Mouse (Mus musculus) hindbrain, embryonic 15.5 days (tissue): Measurements from ENCODE around the gene Srsf7. TPM values are rescaled to one million over a fixed set of nuclear protein-coding genes. Genes with fewer than 3 reads are reported as not detected.

Experiments used
- ATAC-seq: fragments of 200-750 bp; cut with Nextera tagmentation; 2 replicates; pipeline ENCODE4 v1.8.0; 2017; ENCODE audit warnings: low read depth, moderate number of reproducible peaks, moderate TSS enrichment; ENCODE audit not compliant: low FRiP score
- H3K27ac ChIP-seq: fragments of 300-500 bp; sonication (generic); replicated peaks from 2 replicates; pipeline ENCODE4 v1.5.1; 2015; ENCODE audit warnings: mild to moderate bottlenecking, inconsistent platforms
- H3K27me3 ChIP-seq: fragments of 300-500 bp; sonication (generic); 2 replicates; pipeline ENCODE4 v1.6.1; 2015; ENCODE audit warnings: control low read depth, inconsistent platforms
- H3K36me3 ChIP-seq: fragments of 300-500 bp; sonication (generic); 2 replicates; pipeline ENCODE4 v1.6.1; 2015; ENCODE audit warnings: control low read depth, inconsistent platforms
- H3K4me1 ChIP-seq: fragments of 300-500 bp; sonication (generic); replicated peaks from 2 replicates; pipeline ENCODE4 v1.6.1; 2015; ENCODE audit warnings: control low read depth, inconsistent platforms
- H3K4me2 ChIP-seq: fragments of 300-500 bp; sonication (generic); 2 replicates; pipeline ENCODE4 v1.6.1; 2015; ENCODE audit warnings: moderate library complexity, mild to moderate bottlenecking, inconsistent platforms
- H3K4me3 ChIP-seq: fragments of 300-500 bp; sonication (generic); 2 replicates; pipeline ENCODE4 v1.5.1; 2015; ENCODE audit warnings: mild to moderate bottlenecking, inconsistent platforms
- H3K9ac ChIP-seq: fragments of 300-500 bp; sonication (generic); 2 replicates; pipeline ENCODE4 v1.6.1; 2015; ENCODE audit warnings: inconsistent platforms
- H3K9me3 ChIP-seq: fragments of 300-500 bp; sonication (generic); 2 replicates; pipeline ENCODE4 v1.6.1; 2016; ENCODE audit warnings: control low read depth, inconsistent platforms
- WGBS: fragments of 180-500 bp; shearing (Covaris S2); methylation state at CpG from one replicate; pipeline ENCODE4 v1.1.7; 2015; 5-methylcytosine and 5-hydroxymethylcytosine counted together
- polyA plus RNA-seq: library from polyadenylated mRNA; unstranded; fragments of >200 nt; fragmentation: Nextera tagmentation; extraction: Ambion mirVana; gene quantifications from 2 replicates; pipeline ENCODE4 v1.2.1, GENCODE M21; 2015

Gene Srsf7
- 372 and 395 TPM in 2 replicates for polyA plus RNA-seq

GRCm38 (mm10) chr17:80206671-80207581 lies at the start of gene Srsf7, which contains the start of gene Ttc39d:
Gene Srsf7 (minus strand): TSS chr17:80207307.
Gene Ttc39d (plus strand): TSS chr17:80207460.
- peaks cover 14% of the 10 kb centered on the region for H3K4me1 ChIP-seq
- under 1% methylated on average over 84 of the region's 95 CpGs for WGBS

GRCm38 (mm10) chr17:80255208-80255607 lies 48.1 kb upstream of the Srsf7 start:
- 72% methylated on average over 13 of the region's 13 CpGs for WGBS
- no peak for ATAC-seq

More at GRCm38 (mm10) chr17:80206671-80207581, at the start of gene Srsf7, which contains the start of gene Ttc39d:
- peak within 1 kb of the TSS; percentile 94 for H3K4me2 ChIP-seq
- peak within 1 kb of the TSS; percentile 96 for H3K4me3 ChIP-seq
- peak within 1 kb of the TSS; percentile 97 for H3K27ac ChIP-seq
- peaks cover 25% of the 10 kb centered on the region for H3K36me3 ChIP-seq
- ATAC-seq = peak; percentile 95
- H3K27me3 ChIP-seq = no peaks in the 10 kb centered on the region
- H3K9me3 ChIP-seq = no peaks in the 10 kb centered on the region
- peak within 1 kb of the TSS; percentile 81 for H3K9ac ChIP-seq

GRCm38 (mm10) chr17:80254421-80254820 lies 47.3 kb upstream of the Srsf7 start:
- no peaks in the 10 kb centered on the region for H3K4me1 ChIP-seq
- no peak for ATAC-seq

More at GRCm38 (mm10) chr17:80255208-80255607, 48.1 kb upstream of the Srsf7 start:
- no peak overlapping the region for H3K27ac ChIP-seq
- peaks cover 96% of the 10 kb centered on the region for H3K36me3 ChIP-seq
- no peak overlapping the region for H3K4me2 ChIP-seq
- no peaks in the 10 kb centered on the region for H3K4me1 ChIP-seq
- no peaks in the 10 kb centered on the region for H3K9me3 ChIP-seq
- H3K9ac ChIP-seq = no peak overlapping the region
- no peak overlapping the region for H3K4me3 ChIP-seq
- no peaks in the 10 kb centered on the region for H3K27me3 ChIP-seq

GRCm38 (mm10) chr17:80252757-80253525 lies 45.8 kb upstream of the Srsf7 start:
- Histone ChIP-seq H3K4me2 (no peak overlapping the region), H3K27ac (no peak overlapping the region), H3K4me1 (no peaks in the 10 kb centered on the region), H3K4me3 (no peak overlapping the region), H3K27me3 (no peaks in the 10 kb centered on the region), H3K9me3 (no peaks in the 10 kb centered on the region), H3K9ac (no peak overlapping the region), H3K36me3 (peaks cover 96% of the 10 kb centered on the region)
- ATAC-seq = no peak
- 74% methylated on average over 13 of the region's 13 CpGs for WGBS

More at GRCm38 (mm10) chr17:80254421-80254820, 47.3 kb upstream of the Srsf7 start:
- Histone ChIP-seq H3K4me3 (no peak overlapping the region), H3K27me3 (no peaks in the 10 kb centered on the region), H3K4me2 (no peak overlapping the region), H3K9ac (no peak overlapping the region), H3K27ac (no peak overlapping the region), H3K9me3 (no peaks in the 10 kb centered on the region), H3K36me3 (peaks cover 96% of the 10 kb centered on the region)
- WGBS = 96% methylated on average over 5 of the region's 5 CpGs

GRCm38 (mm10) chr17:80243116-80243515 lies 36.0 kb upstream of the Srsf7 start:
- no peak overlapping the region for H3K4me2 ChIP-seq
- no peak for ATAC-seq
- no peak overlapping the region for H3K9ac ChIP-seq
- no peaks in the 10 kb centered on the region for H3K9me3 ChIP-seq
- no peak overlapping the region for H3K4me3 ChIP-seq
- H3K4me1 ChIP-seq = no peaks in the 10 kb centered on the region
- no peak overlapping the region for H3K27ac ChIP-seq
- H3K27me3 ChIP-seq = no peaks in the 10 kb centered on the region
- WGBS = 58% methylated on average over 13 of the region's 13 CpGs
- peaks cover 93% of the 10 kb centered on the region for H3K36me3 ChIP-seq

GRCm38 (mm10) chr17:80241594-80241993 lies 34.5 kb upstream of the Srsf7 start:
- Histone ChIP-seq H3K27me3 (no peaks in the 10 kb centered on the region), H3K4me2 (no peak overlapping the region), H3K9me3 (no peaks in the 10 kb centered on the region), H3K9ac (no peak overlapping the region), H3K36me3 (peaks cover 87% of the 10 kb centered on the region), H3K27ac (no peak overlapping the region), H3K4me1 (no peaks in the 10 kb centered on the region), H3K4me3 (no peak overlapping the region)
- WGBS = 86% methylated on average over 9 of the region's 9 CpGs
- no peak for ATAC-seq

GRCm38 (mm10) chr17:80237475-80237874 lies 30.4 kb upstream of the Srsf7 start:
- H3K36me3 ChIP-seq = peaks cover 54% of the 10 kb centered on the region
- H3K9me3 ChIP-seq = no peaks in the 10 kb centered on the region
- WGBS = 89% methylated on average over 5 of the region's 5 CpGs
- ATAC-seq = no peak
- H3K4me2 ChIP-seq = no peak overlapping the region
- no peak overlapping the region for H3K27ac ChIP-seq
- no peaks in the 10 kb centered on the region for H3K4me1 ChIP-seq
- H3K27me3 ChIP-seq = no peaks in the 10 kb centered on the region
- no peak overlapping the region for H3K9ac ChIP-seq
- no peak overlapping the region for H3K4me3 ChIP-seq

- no peak overlapping the region for H3K4me3 ChIP-seq
- no peak overlapping the region for H3K27ac ChIP-seq
- H3K9ac ChIP-seq = no peak overlapping the region
- no peaks in the 10 kb centered on the region for H3K4me1 ChIP-seq
- no peaks in the 10 kb centered on the region for H3K27me3 ChIP-seq
- ATAC-seq = no peak
- no peaks in the 10 kb centered on the region for H3K9me3 ChIP-seq
- no peak overlapping the region for H3K4me2 ChIP-seq
- 100% methylated on average over 3 of the region's 3 CpGs for WGBS
- peaks cover 48% of the 10 kb centered on the region for H3K36me3 ChIP-seq
Measured at GRCm38 (mm10) chr17:80236805-80237204, 29.7 kb upstream of the Srsf7 start.

GRCm38 (mm10) chr17:80235477-80235876 lies 28.4 kb upstream of the Srsf7 start:
- no peak overlapping the region for H3K4me2 ChIP-seq
- no peaks in the 10 kb centered on the region for H3K27me3 ChIP-seq
- no peak overlapping the region for H3K27ac ChIP-seq
- no peak overlapping the region for H3K9ac ChIP-seq
- no peak overlapping the region for H3K4me3 ChIP-seq
- H3K36me3 ChIP-seq = peaks cover 37% of the 10 kb centered on the region
- H3K4me1 ChIP-seq = no peaks in the 10 kb centered on the region
- no peak for ATAC-seq
- H3K9me3 ChIP-seq = no peaks in the 10 kb centered on the region
- WGBS = 82% methylated on average over 3 of the region's 3 CpGs

GRCm38 (mm10) chr17:80234376-80234775 lies 27.3 kb upstream of the Srsf7 start:
- peaks cover 26% of the 10 kb centered on the region for H3K36me3 ChIP-seq
- no peaks in the 10 kb centered on the region for H3K9me3 ChIP-seq
- WGBS = 91% methylated on average over 7 of the region's 7 CpGs
- no peak overlapping the region for H3K4me3 ChIP-seq
- no peaks in the 10 kb centered on the region; the same call in 1 of the 2 replicates for H3K4me1 ChIP-seq
- H3K27ac ChIP-seq = no peak overlapping the region
- no peaks in the 10 kb centered on the region for H3K27me3 ChIP-seq
- no peak overlapping the region for H3K4me2 ChIP-seq
- H3K9ac ChIP-seq = no peak overlapping the region
- ATAC-seq = 0 out of 2 replicates have a peak, but pooled peaks have one; percentile 29

GRCm38 (mm10) chr17:80233844-80234243 lies 26.7 kb upstream of the Srsf7 start:
- 95% methylated on average over 5 of the region's 5 CpGs for WGBS
- Histone ChIP-seq H3K4me1 (no peaks in the 10 kb centered on the region; the same call in 1 of the 2 replicates), H3K36me3 (peaks cover 21% of the 10 kb centered on the region), H3K9ac (no peak overlapping the region), H3K4me3 (no peak overlapping the region), H3K4me2 (no peak overlapping the region), H3K27ac (no peak overlapping the region), H3K9me3 (no peaks in the 10 kb centered on the region), H3K27me3 (no peaks in the 10 kb centered on the region)
- no peak for ATAC-seq

GRCm38 (mm10) chr17:80229396-80229795 lies 22.3 kb upstream of the Srsf7 start:
- peaks cover 5% of the 10 kb centered on the region for H3K4me1 ChIP-seq
- no peak overlapping the region for H3K4me2 ChIP-seq
- 0 out of 2 replicates have a peak, but pooled peaks have one; percentile 20 for ATAC-seq
- H3K27me3 ChIP-seq = no peaks in the 10 kb centered on the region
- no peak overlapping the region for H3K4me3 ChIP-seq
- H3K36me3 ChIP-seq = no peaks in the 10 kb centered on the region
- H3K27ac ChIP-seq = 0 out of 2 replicates have a peak overlapping the region, but pooled peaks have one; percentile 39
- 72% methylated on average over 2 of the region's 2 CpGs for WGBS
- H3K9ac ChIP-seq = no peak overlapping the region
- no peaks in the 10 kb centered on the region for H3K9me3 ChIP-seq
